Mouse (Mus musculus) macrophage (primary cell): ENCODE measurements around the gene Szrd1. TPM values are rescaled to one million over a fixed set of nuclear protein-coding genes. Genes with fewer than 3 reads are reported as not detected.
"Not testable (repeated sequence)": the region's sequence is repeated elsewhere in the genome, so short reads cannot be mapped to it uniquely, and the experiment has no call there.

Experiments
- H3K27ac ChIP-seq: fragments of 350-480 bp; formaldehyde crosslinking; 2 replicates; pipeline ENCODE4 v1.9.0; 2021
- H3K36me3 ChIP-seq: fragments of 350-480 bp; formaldehyde crosslinking; 2 replicates; pipeline ENCODE4 v1.9.0; 2021; ENCODE audit errors: inconsistent target
- H3K4me3 ChIP-seq: fragments of 350-480 bp; formaldehyde crosslinking; 2 replicates; pipeline ENCODE4 v1.9.0; 2021; ENCODE audit errors: inconsistent target
- H3K79me2 ChIP-seq: fragments of 350-480 bp; formaldehyde crosslinking; 2 replicates; pipeline ENCODE4 v1.9.0; 2021; ENCODE audit errors: inconsistent target
- WGBS: methylation state at CpG from one replicate; pipeline ENCODE4 v1.1.7; 2026; ENCODE audit warnings: inconsistent platforms; ENCODE audit not compliant: missing documents; 5-methylcytosine and 5-hydroxymethylcytosine counted together
- polyA plus RNA-seq: library from polyadenylated mRNA; stranded (reverse); fragments of 250-400 nt; gene quantifications from 3 replicates; pipeline ENCODE4 v1.2.4, GENCODE M21; 2018; ENCODE audit warnings: inconsistent platforms

The Szrd1 gene
- polyA plus RNA-seq, 1 experiment from 2014 or later, result 104 TPM

DNA sequence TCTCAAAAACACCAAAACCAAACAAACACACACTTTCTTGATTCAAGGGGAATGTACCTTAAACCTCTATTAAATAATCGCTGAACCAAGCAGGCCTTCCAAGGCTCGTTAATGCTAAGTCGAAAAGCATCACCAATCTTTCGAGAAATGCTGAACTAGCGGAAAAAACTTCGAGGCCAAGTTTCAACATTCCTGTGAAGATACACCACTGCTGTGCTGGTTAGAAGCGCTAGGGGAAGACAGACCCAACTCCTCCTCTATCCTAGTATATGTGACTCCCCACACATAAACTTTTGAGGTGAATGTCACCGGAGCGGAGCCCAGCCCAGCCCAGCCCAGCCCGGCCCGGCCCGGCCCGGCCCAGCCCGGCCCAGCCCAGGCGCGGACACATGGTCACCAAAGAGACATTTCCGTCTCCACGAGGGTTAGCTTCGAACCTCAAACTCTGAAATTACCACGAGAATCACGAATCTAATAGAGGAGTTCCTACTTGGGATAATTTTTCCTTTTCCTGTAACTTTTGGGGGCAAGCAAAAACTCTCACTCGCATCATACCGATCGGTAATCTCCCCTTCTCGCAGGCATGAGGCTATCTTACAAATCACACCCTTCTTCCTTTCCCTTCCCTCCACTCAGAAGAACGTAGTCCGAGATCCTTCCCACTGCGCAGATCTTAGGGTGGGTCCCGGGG, 1.0 kb downstream of the Szrd1 start:
- peaks cover 55% of the 10 kb centered on the region for H3K79me2 ChIP-seq
- 2% methylated on average over 17 of the region's 29 CpGs for WGBS
- H3K27ac ChIP-seq, result peak overlapping the region; percentile 83
- peak overlapping the region; percentile 86 for H3K4me3 ChIP-seq
- H3K36me3 ChIP-seq, result no peaks in the 10 kb centered on the region

DNA sequence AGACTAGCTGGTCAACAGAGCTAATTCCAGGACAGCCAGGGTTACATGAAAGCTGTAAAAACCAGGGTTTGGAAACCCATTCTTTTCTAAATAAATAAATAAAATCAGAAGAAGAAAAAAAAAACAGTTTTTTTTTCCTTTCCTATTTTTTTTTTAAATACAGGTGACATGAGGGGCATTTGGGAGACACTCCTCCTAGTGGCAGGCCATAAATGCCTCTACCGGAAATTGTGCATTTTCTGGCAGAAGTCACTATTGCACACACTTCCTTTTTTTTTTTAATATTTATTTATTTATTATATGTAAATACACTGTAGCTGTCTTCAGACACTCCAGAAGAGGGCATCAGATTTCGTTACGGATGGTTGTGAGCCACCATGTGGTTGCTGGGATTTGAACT, 1.8 kb downstream of the Szrd1 start:
- H3K36me3 ChIP-seq, result not testable (repeated sequence)
- peak overlapping the region; percentile 83; the same call in 1 of the 2 replicates for H3K27ac ChIP-seq
- peak overlapping the region; percentile 86; the same call in 1 of the 2 replicates for H3K4me3 ChIP-seq
- WGBS, result 0% methylated on average over 1 of the region's 3 CpGs
- H3K79me2 ChIP-seq, result peaks cover 63% of the 10 kb centered on the region

DNA sequence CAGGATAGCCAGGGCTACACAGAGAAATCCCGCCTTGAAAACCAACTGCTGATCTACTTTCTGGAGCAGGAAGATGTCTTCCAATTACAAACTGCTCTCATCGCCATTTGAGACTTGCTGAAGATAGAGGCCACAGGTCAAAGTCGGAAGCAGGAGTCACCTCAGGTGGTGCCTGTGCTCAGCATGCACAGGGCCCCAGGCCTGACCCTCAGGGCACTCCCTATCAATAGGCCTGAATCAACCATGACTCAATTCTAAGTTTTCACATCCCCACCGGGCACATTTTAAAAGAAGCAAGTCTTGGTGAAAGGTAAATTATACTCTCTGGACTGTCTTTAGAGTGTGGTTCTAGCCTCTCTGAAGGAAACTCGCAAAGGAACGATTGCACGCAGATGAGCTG, 3.4 kb downstream of the Szrd1 start:
- 93% methylated on average over 7 of the region's 7 CpGs for WGBS

DNA sequence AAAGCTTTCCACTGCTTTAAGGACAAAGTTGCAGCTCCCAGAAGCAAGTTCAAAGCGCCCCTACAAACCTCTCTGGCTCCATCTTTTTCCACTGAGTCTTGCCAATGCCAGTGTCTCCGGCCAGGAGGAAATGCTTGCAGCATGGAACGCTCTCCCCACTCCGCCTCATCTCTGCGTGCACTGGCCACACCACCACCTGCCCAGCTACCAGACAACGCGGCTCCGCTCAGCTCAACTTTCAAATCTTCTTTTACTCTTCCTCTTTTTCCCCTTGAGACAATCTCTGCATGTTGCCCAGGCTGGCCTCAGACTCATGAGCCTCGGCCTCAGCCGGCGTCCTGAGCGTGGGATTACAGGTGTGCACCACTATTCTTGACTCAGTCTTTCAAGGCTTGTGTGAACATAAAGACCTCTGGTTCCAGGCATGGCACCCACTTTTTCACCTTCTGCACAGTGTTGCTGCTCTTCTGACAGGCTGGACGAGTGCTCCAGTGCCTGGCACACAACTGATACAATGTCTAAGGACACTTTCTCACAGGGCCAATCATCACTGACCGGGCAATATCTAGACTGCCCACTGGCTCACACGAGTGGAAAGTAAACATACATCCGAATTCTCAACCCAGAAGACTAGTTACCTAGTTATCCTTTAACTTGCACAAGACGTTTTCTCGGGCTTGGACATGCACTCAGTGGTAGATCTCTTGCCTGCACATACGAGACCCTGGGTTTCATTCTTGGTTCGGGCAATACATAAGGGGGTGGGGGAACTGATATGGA, 4.6 kb downstream of the Szrd1 start:
- WGBS, result 57% methylated on average over 20 of the region's 20 CpGs
- H3K27ac ChIP-seq, result no peak overlapping the region

More for the DNA sequence above, 3.4 kb downstream of the Szrd1 start:
- H3K36me3 ChIP-seq, result no peaks in the 10 kb centered on the region
- H3K27ac ChIP-seq, result no peak overlapping the region
- H3K79me2 ChIP-seq, result peaks cover 79% of the 10 kb centered on the region
- no peak overlapping the region for H3K4me3 ChIP-seq

DNA sequence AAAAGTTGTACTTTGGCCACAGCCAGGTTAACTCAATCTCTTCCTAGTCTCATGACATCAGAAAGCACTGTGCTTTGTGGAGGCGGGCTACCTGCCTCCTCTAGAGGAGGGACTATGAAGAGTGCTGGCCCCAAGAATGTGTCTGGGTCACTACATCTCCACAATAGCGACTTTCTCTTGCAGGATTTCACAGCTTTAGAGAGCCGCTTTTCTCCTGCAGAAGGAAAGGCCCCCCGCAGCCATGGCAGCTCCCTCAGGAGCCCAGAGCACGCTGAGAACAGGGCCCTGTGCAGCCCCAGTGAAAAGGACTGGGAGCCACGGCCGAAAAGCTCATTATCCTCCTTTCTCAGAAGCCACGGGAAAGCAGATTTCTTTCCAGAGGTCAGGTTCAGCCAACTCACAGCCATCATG, 5.5 kb downstream of the Szrd1 start:
- H3K36me3 ChIP-seq, result no peaks in the 10 kb centered on the region
- WGBS, result 95% methylated on average over 8 of the region's 8 CpGs
- peaks cover 96% of the 10 kb centered on the region for H3K79me2 ChIP-seq

More for the DNA sequence above, 4.6 kb downstream of the Szrd1 start:
- H3K36me3 ChIP-seq, result no peaks in the 10 kb centered on the region
- H3K79me2 ChIP-seq, result peaks cover 91% of the 10 kb centered on the region
- H3K4me3 ChIP-seq, result no peak overlapping the region

DNA sequence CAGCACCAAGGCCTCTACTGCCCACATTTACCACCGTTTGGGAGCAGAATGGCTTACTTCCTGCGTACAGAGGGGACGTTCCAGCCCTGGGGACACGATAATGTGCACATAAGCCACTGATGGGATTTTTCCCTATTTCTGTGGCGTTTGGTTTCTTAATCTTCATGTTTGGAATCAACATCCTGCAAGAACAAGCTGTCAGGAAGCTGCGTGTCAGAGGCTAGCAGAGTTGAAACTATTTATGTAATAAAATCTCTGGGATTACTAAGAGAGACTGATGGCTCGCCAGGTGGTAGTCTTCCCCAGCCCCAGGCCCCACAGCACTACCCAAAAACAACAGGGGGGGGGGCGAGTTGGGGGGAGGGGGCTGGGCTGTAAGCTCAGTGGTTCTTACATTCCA, 6.3 kb downstream of the Szrd1 start:
- Histone ChIP-seq H3K36me3 (no peaks in the 10 kb centered on the region), H3K27ac (no peak overlapping the region)
- WGBS, result 76% methylated on average over 7 of the region's 8 CpGs

More for the DNA sequence above, 5.5 kb downstream of the Szrd1 start:
- Histone ChIP-seq H3K27ac (no peak overlapping the region), H3K4me3 (no peak overlapping the region)

GRCm38 (mm10) chr4:141132191-141132590, 7.4 kb downstream of the Szrd1 start:
- no peak overlapping the region for H3K27ac ChIP-seq
- WGBS, result 88% methylated on average over 8 of the region's 8 CpGs

More for the DNA sequence above, 6.3 kb downstream of the Szrd1 start:
- H3K79me2 ChIP-seq, result peaks cover 99% of the 10 kb centered on the region
- H3K4me3 ChIP-seq, result no peak overlapping the region

GRCm38 (mm10) chr4:141131531-141132061, 8.0 kb downstream of the Szrd1 start:
- Histone ChIP-seq H3K4me3 (no peak overlapping the region), H3K27ac (no peak overlapping the region), H3K36me3 (0 out of 2 replicates have a peak, but pooled peaks cover 3% of the 10 kb centered on the region), H3K79me2 (peaks cover 100% of the 10 kb centered on the region)
- WGBS, result 89% methylated on average over 5 of the region's 5 CpGs

More at GRCm38 (mm10) chr4:141132191-141132590, 7.4 kb downstream of the Szrd1 start:
- peaks cover 100% of the 10 kb centered on the region for H3K79me2 ChIP-seq
- H3K4me3 ChIP-seq, result no peak overlapping the region
- no peaks in the 10 kb centered on the region for H3K36me3 ChIP-seq

GRCm38 (mm10) chr4:141130704-141131342, 8.8 kb downstream of the Szrd1 start:
- no peak overlapping the region for H3K4me3 ChIP-seq
- WGBS, result 89% methylated on average over 6 of the region's 6 CpGs
- H3K79me2 ChIP-seq, result peaks cover 100% of the 10 kb centered on the region
- H3K27ac ChIP-seq, result no peak overlapping the region
- 0 out of 2 replicates have a peak, but pooled peaks cover 4% of the 10 kb centered on the region for H3K36me3 ChIP-seq

DNA sequence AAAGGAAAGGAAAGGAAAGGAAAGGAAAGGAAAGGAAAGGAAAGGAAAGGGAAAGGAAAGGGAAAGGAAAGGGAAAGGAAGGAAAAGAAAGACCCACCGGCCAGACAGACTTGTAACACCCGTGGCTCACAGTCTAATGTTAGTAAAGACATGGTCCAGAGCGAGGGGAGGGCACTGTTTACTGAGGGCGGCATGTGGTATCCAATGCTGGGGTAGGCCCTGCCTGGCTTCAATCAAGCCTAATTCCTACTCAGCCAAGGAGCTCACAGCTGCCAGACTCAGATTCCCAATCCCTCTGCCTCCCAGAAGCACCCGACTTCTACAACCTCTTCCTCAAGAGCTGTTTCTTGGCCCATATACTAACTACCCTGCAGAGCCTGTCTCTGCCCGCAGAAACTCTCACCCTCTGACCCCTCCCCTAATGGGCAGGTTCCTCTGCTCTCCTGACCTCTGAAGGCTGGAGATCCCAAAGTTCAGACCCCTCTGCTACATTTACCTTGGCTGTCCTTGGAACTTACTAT, 10.3 kb downstream of the Szrd1 start:
- Histone ChIP-seq H3K27ac (no peak overlapping the region), H3K79me2 (peaks cover 100% of the 10 kb centered on the region), H3K4me3 (no peak overlapping the region), H3K36me3 (0 out of 2 replicates have a peak, but pooled peaks cover 4% of the 10 kb centered on the region)
- 86% methylated on average over 6 of the region's 6 CpGs for WGBS

- WGBS, result 67% methylated on average over 1 of the region's 1 CpGs
- H3K79me2 ChIP-seq, result peaks cover 100% of the 10 kb centered on the region
- no peak overlapping the region for H3K4me3 ChIP-seq
- H3K36me3 ChIP-seq, result peaks cover 25% of the 10 kb centered on the region; the same call in 1 of the 2 replicates
- no peak overlapping the region for H3K27ac ChIP-seq
These were observed 16.5 kb downstream of the Szrd1 start for GRCm38 (mm10) chr4:141123065-141123464.

- 71% methylated on average over 7 of the region's 7 CpGs for WGBS
- Histone ChIP-seq H3K27ac (no peak overlapping the region), H3K4me3 (no peak overlapping the region), H3K36me3 (peaks cover 29% of the 10 kb centered on the region; the same call in 1 of the 2 replicates), H3K79me2 (peaks cover 100% of the 10 kb centered on the region)
These were observed 16.9 kb downstream of the Szrd1 start for GRCm38 (mm10) chr4:141122663-141123062.

DNA sequence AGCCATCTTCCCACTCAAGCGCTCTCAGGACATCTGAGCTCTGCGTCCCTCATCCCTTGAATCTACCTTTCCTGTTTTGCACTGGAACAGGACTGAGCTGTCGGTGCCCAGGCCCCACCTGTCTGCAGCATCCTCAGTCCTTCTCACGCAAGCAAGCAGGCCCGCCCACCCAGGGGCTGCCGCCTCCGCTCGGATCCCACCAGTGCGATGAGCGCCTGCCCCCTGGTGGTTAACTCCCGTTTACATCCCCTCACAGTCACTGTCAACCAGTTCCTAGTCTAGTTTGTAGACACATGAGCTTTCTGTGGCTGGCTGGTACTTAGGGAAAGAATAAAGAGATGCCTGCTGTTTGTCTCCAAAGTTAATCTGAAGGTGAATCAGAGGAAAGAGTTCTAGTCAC, 18.9 kb downstream of the Szrd1 start:
- H3K79me2 ChIP-seq, result peaks cover 96% of the 10 kb centered on the region
- 65% methylated on average over 11 of the region's 11 CpGs for WGBS
- no peak overlapping the region for H3K4me3 ChIP-seq
- no peak overlapping the region for H3K27ac ChIP-seq
- peaks cover 44% of the 10 kb centered on the region for H3K36me3 ChIP-seq

- H3K4me3 ChIP-seq, result no peak overlapping the region
- 81% methylated on average over 4 of the region's 4 CpGs for WGBS
- H3K27ac ChIP-seq, result no peak overlapping the region
- peaks cover 76% of the 10 kb centered on the region for H3K79me2 ChIP-seq
- H3K36me3 ChIP-seq, result peaks cover 64% of the 10 kb centered on the region
These were observed 20.9 kb downstream of the Szrd1 start for GRCm38 (mm10) chr4:141118691-141119090.
